29 mouse cellular contexts compared by ENCODE assay signal in genomic region chr2:72179600-72180301, GRCm38 (mm10).
A peak's percentile ranks its signal among the peaks of the same experiment; 100 is the strongest.
DNase-seq lines count a peak whose midpoint lies in the region; ATAC-seq and TF ChIP-seq lines count a peak whose summit lies in the region.
"Had no signal": no experiment of that assay in that cellular context is flagged by ENCODE, and none has a peak within 500 bp of the region (broad histone marks: within the 10 kb centered on the region; RNA-seq: fewer than 3 reads in every experiment).

No protein-coding gene starts in this region.

- peak; percentile 70 for ATAC-seq in liver, embryonic 13.5 days (ENCODE audit: low read depth)
- ATAC-seq: forebrain, embryonic 15.5 days; inflammation-experienced regulatory T-cells, adult 6 months; midbrain, embryonic 16.5 days had no signal

- no peaks in the 10 kb centered on the region for H3K9me3 ChIP-seq in liver, embryonic 13.5 days (replicated peaks)
- H3K9me3 ChIP-seq: embryonic facial prominence, embryonic 13.5 days; forebrain, embryonic 10.5 days; forebrain, embryonic 15.5 days; G1E; heart, embryonic 13.5 days; hindbrain, embryonic 10.5 days; hindbrain, embryonic 15.5 days; limb, embryonic 13.5 days; midbrain, embryonic 10.5 days had no signal

- peaks cover 40% of the 10 kb centered on the region for H3K4me1 ChIP-seq in liver, embryonic 13.5 days (replicated peaks)
- H3K4me1 ChIP-seq in small intestine, adult 2 months (ENCODE audit: control insufficient read depth, insufficient read depth, insufficient read length, low read length), result peaks cover 4% of the 10 kb centered on the region

- no peak overlapping the region for H3K4me3 ChIP-seq in liver, embryonic 13.5 days (replicated peaks)
- no peak overlapping the region for H3K4me3 ChIP-seq in small intestine, adult 2 months (ENCODE audit: low read depth, low read length)
- H3K4me3 ChIP-seq: embryonic facial prominence, embryonic 13.5 days; forebrain, embryonic 10.5 days; forebrain, embryonic 15.5 days; heart, embryonic 13.5 days; hindbrain, embryonic 10.5 days; hindbrain, embryonic 15.5 days; left cerebral cortex, adult 2 months; limb, embryonic 13.5 days; midbrain, embryonic 10.5 days had no signal

- H3K4me2 ChIP-seq in liver, embryonic 13.5 days, result peak overlapping the region; percentile 31
- H3K4me2 ChIP-seq: embryonic facial prominence, embryonic 13.5 days; forebrain, embryonic 15.5 days; heart, embryonic 13.5 days; hindbrain, embryonic 15.5 days; limb, embryonic 13.5 days; lung, embryonic 14.5 days had no signal

- H3K36me3 ChIP-seq in liver, embryonic 13.5 days, result no peaks in the 10 kb centered on the region
- no peaks in the 10 kb centered on the region for H3K36me3 ChIP-seq in small intestine, adult 2 months (ENCODE audit: control insufficient read depth, insufficient read depth, low read length)
- H3K36me3 ChIP-seq: embryonic facial prominence, embryonic 13.5 days; forebrain, embryonic 10.5 days; forebrain, embryonic 15.5 days; G1E; heart, embryonic 13.5 days; hindbrain, embryonic 10.5 days; hindbrain, embryonic 15.5 days; limb, embryonic 13.5 days; midbrain, embryonic 10.5 days had no signal

- TF ChIP-seq CTCF in small intestine, adult 2 months (IDR thresholded peaks at IDR 0.05; ENCODE audit: extremely low read depth, insufficient read length, insufficient replicate concordance, low read depth, low read length), result no peak

- H3K9ac ChIP-seq in liver, embryonic 13.5 days, result no peak overlapping the region
- H3K9ac ChIP-seq: embryonic facial prominence, embryonic 13.5 days; forebrain, embryonic 15.5 days; heart, embryonic 13.5 days; hindbrain, embryonic 15.5 days; limb, embryonic 13.5 days; lung, embryonic 14.5 days had no signal

- 69% methylated on average over 15 of the region's 15 CpGs for WGBS in liver, embryonic 13.5 days (ENCODE audit: insufficient replicate concordance)
- WGBS in small intestine, adult 2 months, result 43% methylated on average over 15 of the region's 15 CpGs

- 0 out of 2 replicates have a peak, but pooled peaks have one; percentile 13 for TF ChIP-seq POLR2A in small intestine, adult 2 months (IDR thresholded peaks at IDR 0.05; ENCODE audit: low read depth, low read length)

- H3K27ac ChIP-seq in liver, embryonic 13.5 days, result peak overlapping the region; percentile 60
- no peak overlapping the region for H3K27ac ChIP-seq in small intestine, adult 2 months (ENCODE audit: insufficient read depth, low read depth, low read length)
- H3K27ac ChIP-seq: embryonic facial prominence, embryonic 13.5 days; forebrain, embryonic 10.5 days; forebrain, embryonic 15.5 days; heart, embryonic 13.5 days; hindbrain, embryonic 10.5 days; hindbrain, embryonic 15.5 days; left cerebral cortex, adult 2 months; limb, embryonic 13.5 days; midbrain, embryonic 10.5 days had no signal

- DNase-seq in adrenal gland, adult 2 months, result peak; percentile 43
- DNase-seq in adrenal gland, postnatal 4 days (ENCODE audit: low spot score in 2 of 2), result no peak
- peak; percentile 28 for DNase-seq in kidney, adult 9 months
- no peak for DNase-seq in kidney, postnatal 14 days
- no peak for DNase-seq in liver, embryonic 13.5 days
- no peak for DNase-seq in urinary bladder, postnatal 36 days (ENCODE audit: low spot score in 2 of 2)
- no peak for DNase-seq in frontal cortex, postnatal 25 days (ENCODE audit: low spot score in 2 of 2)
- DNase-seq: adrenal gland, postnatal 10 days; cerebellum, adult 18-20 months; cerebellum, postnatal 10 days; heart, postnatal 10 days; lung, embryonic 14.5 days; lung, postnatal 14 days; right cerebral cortex, adult 18-20 months; thymus, adult 2 months; thymus, postnatal 36 days had no signal

- no peaks in the 10 kb centered on the region for H3K27me3 ChIP-seq in liver, embryonic 13.5 days
- H3K27me3 ChIP-seq in small intestine, adult 2 months (ENCODE audit: control insufficient read depth, insufficient read depth, low read length), result no peaks in the 10 kb centered on the region
- H3K27me3 ChIP-seq: embryonic facial prominence, embryonic 13.5 days; forebrain, embryonic 15.5 days; heart, embryonic 13.5 days; hindbrain, embryonic 15.5 days; limb, embryonic 13.5 days had no signal

Comparison
In these comparisons a context has a peak if more than half of its experiments do, and no peak if none do; other contexts are left out.
1. DNase-seq: peak in adrenal gland, adult 2 months (single experiment) and kidney, adult 9 months (single experiment); none in adrenal gland, postnatal 4 days (0 of 2), kidney, postnatal 14 days (single experiment), liver, embryonic 13.5 days (single experiment), urinary bladder, postnatal 36 days (0 of 2) and frontal cortex, postnatal 25 days (0 of 2).